Mouse (Mus musculus) testis, postnatal 14 days (tissue): ENCODE measurements around the gene Atad5.
"Not testable (repeated sequence)": the region's sequence is repeated elsewhere in the genome, so short reads cannot be mapped to it uniquely, and the experiment has no call there.

Source experiments
- DNase-seq: peaks from one replicate; pipeline ENCODE4 v3.0.0; 2021; ENCODE audit warnings: low spot score

Gene Atad5

GRCm38 (mm10) chr11:80183054-80183704 is 94.0 kb downstream of the Atad5 start:
- DNase-seq: not testable (repeated sequence)

GRCm38 (mm10) chr11:80183705-80184255 is 94.6 kb downstream of the Atad5 start, which contains the start of gene Rnf135:
TSS of gene Rnf135 (plus strand) at chr11:80183851.
- peak; percentile 88 for DNase-seq

- DNase-seq: no peak
These were observed 95.4 kb downstream of the Atad5 start for GRCm38 (mm10) chr11:80184531-80185071.
